Mouse (Mus musculus) G1E (cell line): ENCODE data around the gene Tom1l2. TPM values are rescaled to one million over a fixed set of nuclear protein-coding genes. Genes with fewer than 3 reads are reported as not detected.

Source experiments
- ATAC-seq: 2 replicates; pipeline ENCODE4 v1.8.0; 2016; ENCODE audit warnings: mild to moderate bottlenecking; ENCODE audit not compliant: insufficient number of reproducible peaks, poor library complexity, low FRiP score, severe bottlenecking; ENCODE audit errors: extremely low read depth
- DNase-seq: peaks from one replicate; pipeline ENCODE4 v3.0.0; 2012; ENCODE audit warnings: low spot score
- H3K27me3 ChIP-seq: 2 replicates; pipeline ENCODE4 v1.6.1; 2012; ENCODE audit warnings: mild to moderate bottlenecking, low read length, inconsistent platforms; ENCODE audit not compliant: insufficient read depth
- H3K36me3 ChIP-seq: replicated peaks from 2 replicates; pipeline ENCODE3; 2012; ENCODE audit warnings: mild to moderate bottlenecking, inconsistent platforms
- H3K4me1 ChIP-seq: 2 replicates; pipeline ENCODE4 v1.6.1; 2012; ENCODE audit warnings: low read depth, low read length, inconsistent platforms, mixed read lengths; ENCODE audit not compliant: insufficient read depth
- H3K4me3 ChIP-seq: 2 replicates; pipeline ENCODE4 v1.5.1; 2012; ENCODE audit warnings: low read depth, mild to moderate bottlenecking, inconsistent platforms, low read length, moderate library complexity, mixed read lengths
- H3K9me3 ChIP-seq: replicated peaks from 2 replicates; pipeline ENCODE4 v1.6.1; 2012; ENCODE audit warnings: inconsistent platforms
- CTCF ChIP-seq: IDR thresholded peaks from 2 replicates; pipeline ENCODE4 v1.5.1; 2012; ENCODE audit warnings: low read depth, low read length, inconsistent platforms, mixed read lengths
- GATA1 ChIP-seq: IDR thresholded peaks from 2 replicates; pipeline ENCODE4 v1.6.1; 2012; ENCODE audit warnings: borderline replicate concordance, low read length, inconsistent platforms, mixed read lengths
- GATA2 ChIP-seq: IDR thresholded peaks from 2 replicates; pipeline ENCODE4 v1.6.1; 2012; ENCODE audit warnings: low read depth, low read length, inconsistent platforms, borderline replicate concordance
- POLR2AphosphoS5 ChIP-seq: IDR thresholded peaks from 2 replicates; pipeline ENCODE4 v1.6.1; 2012; ENCODE audit warnings: low read depth, low read length, inconsistent platforms; ENCODE audit not compliant: insufficient replicate concordance
- TAL1 ChIP-seq: conservative IDR thresholded peaks from 2 replicates; pipeline ENCODE4 v1.6.1; 2012; ENCODE audit warnings: low read depth, low read length, inconsistent platforms, mixed read lengths
- polyA plus RNA-seq: library from polyadenylated mRNA; stranded (reverse); fragments of >175 nt; gene quantifications from 2 replicates; pipeline ENCODE4 v1.2.3, GENCODE M21; 2012
- total RNA-seq, 2 experiments: library from RNA; stranded (forward) in 1 of 2; stranded (reverse) in 1 of 2; fragments of 200-1000 nt in 1 of 2; fragments of >200 nt in 1 of 2; fragmentation: Nextera tagmentation in 1 of 2; gene quantifications; 2 replicates each; pipeline ENCODE4 v1.2.3; 2014 to 2017

Tom1l2 gene
- total and polyA plus RNA-seq, 3 experiments = 7.8 to 24.8 (median 20.9) TPM

- DNase-seq (no peak), ATAC-seq (no peak)
- H3K27me3 ChIP-seq = peaks cover 13% of the 10 kb centered on the region
- H3K4me3 ChIP-seq = no peak overlapping the region
- H3K4me1 ChIP-seq = peaks cover 23% of the 10 kb centered on the region
- TF ChIP-seq GATA1 = no peak
- TF ChIP-seq POLR2AphosphoS5 = no peak
- no peak for TF ChIP-seq GATA2
- no peak for TF ChIP-seq TAL1
- no peak for TF ChIP-seq CTCF
- no peaks in the 10 kb centered on the region for H3K36me3 ChIP-seq
- no peaks in the 10 kb centered on the region for H3K9me3 ChIP-seq
Measured at GRCm38 (mm10) chr11:60355952-60356351, 3.2 kb upstream of the Tom1l2 start.

- Histone ChIP-seq H3K27me3 (no peaks in the 10 kb centered on the region), H3K4me3 (peak overlapping the region; percentile 91), H3K4me1 (peaks cover 39% of the 10 kb centered on the region), H3K36me3 (peaks cover 4% of the 10 kb centered on the region), H3K9me3 (no peaks in the 10 kb centered on the region)
- no peak for ATAC-seq
- no peak for DNase-seq
- TF ChIP-seq CTCF (no peak), POLR2AphosphoS5 (no peak), TAL1 (no peak), GATA2 (no peak), GATA1 (no peak)
Measured at GRCm38 (mm10) chr11:60351925-60352371, 757 bp downstream of the Tom1l2 start.

DNA sequence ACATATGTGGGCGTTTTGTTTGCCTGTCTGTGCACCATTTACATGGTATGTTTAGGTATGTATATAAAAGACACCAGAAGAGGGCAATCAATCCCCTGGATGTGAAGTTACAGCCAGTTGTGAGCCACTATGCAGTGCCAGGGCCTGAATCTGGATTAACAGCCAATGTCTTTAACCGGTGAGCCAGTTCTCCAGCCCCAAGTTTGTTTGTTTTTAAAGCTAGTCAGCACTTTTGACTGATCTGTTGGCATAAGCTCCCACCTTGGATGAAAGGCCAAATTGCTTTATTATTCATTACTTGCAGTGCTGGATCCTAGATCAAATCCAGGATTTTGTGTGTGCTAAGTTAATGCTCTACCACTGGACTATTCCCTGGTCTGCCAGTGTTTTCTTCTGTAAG, 1.3 kb downstream of the Tom1l2 start:
- DNase-seq = no peak
- Histone ChIP-seq H3K27me3 (no peaks in the 10 kb centered on the region), H3K9me3 (no peaks in the 10 kb centered on the region), H3K4me1 (peaks cover 44% of the 10 kb centered on the region), H3K36me3 (peaks cover 4% of the 10 kb centered on the region), H3K4me3 (peak overlapping the region; percentile 91; the same call in 1 of the 2 replicates)
- ATAC-seq = no peak
- TF ChIP-seq TAL1 (no peak), GATA2 (no peak), GATA1 (no peak), POLR2AphosphoS5 (no peak), CTCF (no peak)

DNA sequence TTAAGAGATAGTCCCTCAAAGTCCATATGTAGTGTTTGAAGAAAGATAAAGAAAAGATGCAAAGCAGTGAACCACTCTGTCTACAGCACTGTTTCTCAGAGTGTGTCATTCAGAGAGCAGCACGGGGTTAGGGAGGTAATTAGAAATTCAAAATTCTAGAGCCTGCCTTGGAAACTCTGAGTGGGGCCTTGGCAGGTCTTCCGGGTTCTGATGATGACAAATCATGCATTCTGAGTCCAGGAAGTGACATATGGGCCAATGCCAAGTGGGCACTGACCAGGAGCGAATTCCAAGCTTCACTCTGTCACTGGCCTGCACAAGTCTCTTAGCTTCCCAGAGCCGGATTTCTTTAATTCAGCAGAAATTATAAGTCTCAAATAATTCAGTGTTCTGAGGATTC, 6.2 kb downstream of the Tom1l2 start:
- H3K9me3 ChIP-seq = no peaks in the 10 kb centered on the region
- peaks cover 15% of the 10 kb centered on the region for H3K36me3 ChIP-seq
- no peak overlapping the region for H3K4me3 ChIP-seq
- no peak for ATAC-seq
- DNase-seq = peak; percentile 20
- H3K27me3 ChIP-seq = no peaks in the 10 kb centered on the region
- no peak for TF ChIP-seq TAL1
- TF ChIP-seq CTCF = no peak
- TF ChIP-seq GATA2 = no peak
- no peak for TF ChIP-seq GATA1
- TF ChIP-seq POLR2AphosphoS5 = no peak
- H3K4me1 ChIP-seq = peaks cover 36% of the 10 kb centered on the region

DNA sequence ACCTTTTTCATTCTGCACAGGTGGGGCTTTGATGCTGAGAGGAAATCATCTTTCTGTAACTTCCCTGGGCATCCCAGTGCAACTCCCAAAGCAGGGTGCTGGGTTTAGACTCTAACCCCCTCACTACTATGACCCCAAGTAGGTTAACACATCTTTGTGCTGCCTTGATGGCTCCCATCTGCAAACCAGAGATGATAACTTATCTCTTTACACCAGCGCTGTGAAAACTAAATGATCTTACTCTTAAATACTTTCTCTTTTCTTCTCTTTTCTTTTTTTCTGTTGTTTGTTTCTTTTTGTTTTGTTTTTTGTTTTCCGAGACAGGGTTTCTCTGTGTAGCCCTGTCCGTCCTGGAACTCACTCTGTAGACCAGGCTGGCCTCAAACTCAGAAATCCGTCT, 6.8 kb downstream of the Tom1l2 start:
- no peak overlapping the region for H3K4me3 ChIP-seq
- TF ChIP-seq TAL1 = peak; percentile 32; the same call in 1 of the 2 replicates
- TF ChIP-seq POLR2AphosphoS5 = no peak
- no peak for DNase-seq
- H3K27me3 ChIP-seq = no peaks in the 10 kb centered on the region
- peaks cover 32% of the 10 kb centered on the region for H3K4me1 ChIP-seq
- H3K36me3 ChIP-seq = peaks cover 15% of the 10 kb centered on the region
- ATAC-seq = no peak
- H3K9me3 ChIP-seq = no peaks in the 10 kb centered on the region

DNA sequence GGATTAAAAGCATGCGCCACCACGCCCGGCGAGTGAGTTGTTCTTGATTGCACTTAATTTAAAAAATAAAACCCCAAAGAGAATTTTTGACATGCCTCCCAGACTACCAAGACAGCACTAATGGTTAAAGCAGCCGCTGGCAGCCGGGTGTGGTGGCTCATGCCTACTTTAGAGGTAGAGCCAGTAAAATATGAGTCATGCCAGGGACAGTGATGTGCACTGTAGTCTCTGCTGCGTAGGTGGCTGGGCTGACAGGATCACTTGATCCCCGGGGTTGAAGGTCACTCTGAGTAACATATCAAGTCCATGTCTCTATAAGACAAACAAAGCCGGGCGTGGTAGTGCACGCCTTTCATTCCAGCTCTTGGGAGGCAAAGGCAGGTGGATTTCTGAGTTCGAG, 13.3 kb downstream of the Tom1l2 start:
- ATAC-seq (no peak), DNase-seq (no peak)
- no peaks in the 10 kb centered on the region for H3K9me3 ChIP-seq
- peaks cover 2% of the 10 kb centered on the region; the same call in 1 of the 2 replicates for H3K4me1 ChIP-seq
- no peaks in the 10 kb centered on the region for H3K27me3 ChIP-seq
- no peak overlapping the region for H3K4me3 ChIP-seq
- TF ChIP-seq TAL1 (no peak), POLR2AphosphoS5 (no peak), GATA1 (no peak), GATA2 (no peak), CTCF (no peak)
- H3K36me3 ChIP-seq = peaks cover 20% of the 10 kb centered on the region
